Mouse (Mus musculus) bone marrow, adult 2 months (tissue): ENCODE results near the gene Rpl27. TPM values are rescaled to one million over a fixed set of nuclear protein-coding genes. Genes with fewer than 3 reads are reported as not detected.
A peak's percentile ranks its signal among the peaks of the same experiment; 100 is the strongest.
"Not testable (repeated sequence)": the region's sequence is repeated elsewhere in the genome, so short reads cannot be mapped to it uniquely, and the experiment has no call there.

Experiments
- H3K27ac ChIP-seq: fragments of 200-500 bp; 2 replicates; pipeline ENCODE4 v1.5.1; 2012; ENCODE audit warnings: low read depth, mild to moderate bottlenecking, control low read depth, inconsistent platforms, low read length; ENCODE audit not compliant: control insufficient read depth, poor library complexity, insufficient read depth
- H3K4me1 ChIP-seq: fragments of 200-500 bp; 2 replicates; pipeline ENCODE4 v1.6.1; 2011; ENCODE audit warnings: low read length; ENCODE audit not compliant: control insufficient read depth, insufficient read depth
- H3K4me3 ChIP-seq: fragments of 200-500 bp; replicated peaks from 2 replicates; pipeline ENCODE3; 2011; ENCODE audit warnings: mild to moderate bottlenecking, low read depth, low read length, control low read depth; ENCODE audit not compliant: control insufficient read depth
- CTCF ChIP-seq: fragments of 200-500 bp; IDR thresholded peaks from 2 replicates; pipeline ENCODE4 v1.5.1; 2011; ENCODE audit warnings: low read length, control low read depth; ENCODE audit not compliant: control insufficient read depth, insufficient read depth
- POLR2A ChIP-seq: fragments of 200-500 bp; IDR thresholded peaks from 2 replicates; pipeline ENCODE4 v1.6.1; 2011; ENCODE audit warnings: low read depth, mild to moderate bottlenecking, control low read depth, low read length, borderline replicate concordance; ENCODE audit not compliant: control insufficient read depth
- WGBS: fragments of 180-500 bp; shearing (Covaris S2); methylation state at CpG from one replicate; pipeline ENCODE4 v1.1.7; 2018; 5-methylcytosine and 5-hydroxymethylcytosine counted together
- polyA plus RNA-seq: library from polyadenylated mRNA; stranded (reverse); fragments of >200 nt; gene quantifications from 2 replicates; pipeline ENCODE4 v1.2.4, GENCODE M21; 2011; ENCODE audit warnings: low replicate concordance; ENCODE audit not compliant: missing spikeins, insufficient read depth, insufficient read length

Rpl27 gene
- polyA plus RNA-seq, 1 experiment: 941 TPM

- under 1% methylated on average over 14 of the region's 14 CpGs for WGBS
- peak overlapping the region; percentile 76 for H3K27ac ChIP-seq
- H3K4me3 ChIP-seq: peak overlapping the region; percentile 77
- TF ChIP-seq CTCF: no peak
- TF ChIP-seq POLR2A: no peak
- no peaks in the 10 kb centered on the region; the same call in 1 of the 2 replicates for H3K4me1 ChIP-seq
These were observed 662 bp downstream of the Rpl27 start for GRCm38 (mm10) chr11:101442760-101443159.

DNA sequence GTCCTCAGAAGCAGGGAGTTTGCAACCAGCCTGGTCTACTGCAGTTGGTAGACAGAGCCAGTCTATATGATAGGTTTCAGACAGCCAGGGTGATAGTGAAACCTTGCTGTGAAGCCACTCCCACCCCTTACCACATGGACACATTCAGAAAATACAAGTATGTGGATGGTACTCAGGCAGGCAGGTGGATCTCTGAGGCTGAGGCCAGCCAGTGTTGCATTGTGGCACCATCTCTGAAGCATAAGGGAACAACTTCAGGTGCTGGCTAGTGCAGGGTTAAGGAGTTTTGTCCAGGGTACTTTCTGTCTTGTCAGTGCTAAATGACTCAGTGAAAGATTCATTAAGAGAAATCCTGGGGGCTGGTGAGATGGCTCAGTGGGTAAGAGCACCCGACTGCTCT, 4.2 kb downstream of the Rpl27 start:
- no peak overlapping the region for H3K4me3 ChIP-seq
- WGBS: 86% methylated on average over 1 of the region's 1 CpGs
- TF ChIP-seq POLR2A: no peak
- TF ChIP-seq CTCF: no peak
- no peak overlapping the region for H3K27ac ChIP-seq
- H3K4me1 ChIP-seq: peaks cover 2% of the 10 kb centered on the region; the same call in 1 of the 2 replicates

- not testable (repeated sequence) for H3K4me1 ChIP-seq, H3K4me3 ChIP-seq, H3K27ac ChIP-seq
- 82% methylated on average over 8 of the region's 8 CpGs for WGBS
These were observed 4.8 kb downstream of the Rpl27 start for GRCm38 (mm10) chr11:101446860-101447259.

GRCm38 (mm10) chr11:101447786-101448185, 5.7 kb downstream of the Rpl27 start:
- no peak for TF ChIP-seq CTCF
- TF ChIP-seq POLR2A: no peak
- H3K4me1 ChIP-seq: peaks cover 2% of the 10 kb centered on the region; the same call in 1 of the 2 replicates
- peak overlapping the region; percentile 91; the same call in 1 of the 2 replicates for H3K27ac ChIP-seq
- no peak overlapping the region for H3K4me3 ChIP-seq
- WGBS: 78% methylated on average over 5 of the region's 5 CpGs

DNA sequence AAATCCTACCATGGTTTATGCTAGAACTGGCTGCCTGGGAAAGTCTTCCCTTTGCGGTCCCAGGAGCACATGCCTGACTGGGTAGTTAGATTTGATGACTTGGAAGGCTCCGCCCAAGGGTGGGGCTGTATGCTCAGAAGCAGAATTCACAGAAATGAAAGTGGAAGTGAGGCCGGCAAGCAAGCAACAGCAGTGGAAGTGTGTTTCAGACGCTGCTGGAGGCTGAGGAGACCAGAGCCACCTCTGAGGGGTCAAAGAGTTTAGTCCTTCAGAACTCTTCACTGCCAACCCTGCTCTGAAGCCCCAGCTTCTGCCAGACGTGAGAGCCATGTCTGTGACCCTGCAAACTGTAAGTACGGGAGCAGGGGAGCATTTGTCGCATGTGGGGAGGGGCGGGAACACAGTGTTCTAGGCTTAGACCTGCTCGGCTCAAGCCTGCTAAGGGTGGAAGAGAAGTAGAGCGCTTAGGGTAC, 6.2 kb downstream of the Rpl27 start, which contains the start of gene Ifi35:
Gene Ifi35 (plus strand): TSS at position 134 of the 473 bp plus-strand sequence.
- no peak for TF ChIP-seq CTCF
- TF ChIP-seq POLR2A: 0 out of 2 replicates have a peak, but pooled peaks have one; percentile 26
- peak within 1 kb of the TSS; percentile 91 for H3K27ac ChIP-seq
- under 1% methylated on average over 10 of the region's 10 CpGs for WGBS
- H3K4me3 ChIP-seq: peak within 1 kb of the TSS; percentile 90
- H3K4me1 ChIP-seq: peaks cover 2% of the 10 kb centered on the region; the same call in 1 of the 2 replicates

DNA sequence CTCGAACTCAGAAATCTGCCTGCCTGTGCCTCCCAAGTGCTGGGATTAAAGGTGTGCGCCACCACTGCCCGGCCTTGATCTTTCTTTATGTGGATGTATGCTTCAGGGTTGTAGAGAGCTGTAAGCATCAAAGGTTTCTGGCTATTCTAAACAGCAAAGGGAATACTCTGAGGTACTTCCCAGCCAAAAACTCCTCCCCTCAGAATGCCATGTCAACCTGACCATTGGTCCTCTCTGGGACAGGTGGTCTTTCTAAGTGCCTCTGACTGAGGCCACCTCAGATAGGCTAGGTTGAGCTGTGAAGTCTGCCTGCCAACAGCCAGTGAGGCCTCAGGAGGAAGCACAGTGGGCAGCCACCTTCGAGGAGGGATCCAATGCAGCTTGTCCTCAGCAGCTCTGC, 6.8 kb downstream of the Rpl27 start:
- 10% methylated on average over 4 of the region's 4 CpGs for WGBS
- Histone ChIP-seq H3K4me1 (peaks cover 2% of the 10 kb centered on the region; the same call in 1 of the 2 replicates), H3K4me3 (peak overlapping the region; percentile 90), H3K27ac (peak overlapping the region; percentile 30; the same call in 1 of the 2 replicates)
- TF ChIP-seq CTCF: no peak
- no peak for TF ChIP-seq POLR2A

- not testable (repeated sequence) for H3K4me1 ChIP-seq
These were observed 7.5 kb downstream of the Rpl27 start for GRCm38 (mm10) chr11:101449596-101449995.

GRCm38 (mm10) chr11:101450394-101450793, 8.3 kb downstream of the Rpl27 start:
- Histone ChIP-seq H3K27ac (no peak overlapping the region), H3K4me1 (peaks cover 2% of the 10 kb centered on the region; the same call in 1 of the 2 replicates)
- TF ChIP-seq CTCF (peak; percentile 54; the same call in 1 of the 2 replicates), POLR2A (no peak)

More at GRCm38 (mm10) chr11:101449596-101449995, 7.5 kb downstream of the Rpl27 start:
- H3K4me3 ChIP-seq, H3K27ac ChIP-seq: not testable (repeated sequence)
- WGBS: 65% methylated on average over 4 of the region's 4 CpGs

GRCm38 (mm10) chr11:101451536-101451935, 9.4 kb downstream of the Rpl27 start:
- Histone ChIP-seq H3K4me3 (no peak overlapping the region), H3K27ac (no peak overlapping the region), H3K4me1 (peaks cover 2% of the 10 kb centered on the region; the same call in 1 of the 2 replicates)
- TF ChIP-seq POLR2A (no peak), CTCF (no peak)
- WGBS: 78% methylated on average over 10 of the region's 10 CpGs

More at GRCm38 (mm10) chr11:101450394-101450793, 8.3 kb downstream of the Rpl27 start:
- no peak overlapping the region for H3K4me3 ChIP-seq
- WGBS: 87% methylated on average over 3 of the region's 3 CpGs
